Mouse (Mus musculus) testis, adult 2 months (tissue): Measurements from ENCODE around the gene Inhbe.

ENCODE experiments used
- CTCF ChIP-seq: fragments of 200-500 bp; IDR thresholded peaks from 2 replicates; pipeline ENCODE4 v1.5.1; 2012; ENCODE audit warnings: low read depth, mild to moderate bottlenecking, inconsistent platforms, low read length, moderate library complexity; ENCODE audit not compliant: control insufficient read depth, insufficient read depth, insufficient replicate concordance
- POLR2A ChIP-seq: fragments of 200-500 bp; IDR thresholded peaks from 2 replicates; pipeline ENCODE4 v1.6.1; 2012; ENCODE audit warnings: low read depth, mild to moderate bottlenecking, inconsistent platforms, low read length, moderate library complexity; ENCODE audit not compliant: control insufficient read depth

DNA sequence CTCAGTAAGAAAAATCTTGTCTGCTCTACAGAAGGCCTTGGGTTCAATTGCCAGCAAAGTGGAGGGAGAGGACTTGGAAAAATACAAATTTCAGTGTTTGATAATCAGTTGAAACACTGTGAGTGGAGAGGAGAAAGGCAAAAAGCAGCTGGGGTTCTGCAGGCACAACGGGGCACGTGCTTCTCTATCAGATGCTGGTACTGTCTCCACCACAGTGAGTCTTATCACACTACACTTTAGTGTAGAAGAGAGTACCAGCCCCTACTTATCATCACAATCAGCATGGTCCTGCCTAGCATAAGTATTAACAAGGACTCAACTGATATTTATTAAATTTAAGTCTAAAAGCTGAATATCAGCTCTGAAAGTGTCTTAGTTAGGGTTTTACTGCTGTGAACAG, 36.9 kb downstream of the Inhbe start:
- no peak for TF ChIP-seq POLR2A
- TF ChIP-seq CTCF: no peak
